Mouse (Mus musculus) limb, embryonic 12.5 days (tissue): ENCODE data around the gene Tcf23. TPM values are rescaled to one million over a fixed set of nuclear protein-coding genes. Genes with fewer than 3 reads are reported as not detected.

Source experiments
- ATAC-seq: fragments of 200-750 bp; cut with Nextera tagmentation; 2 replicates; pipeline ENCODE4 v1.8.0; 2017; ENCODE audit warnings: low read depth, moderate TSS enrichment; ENCODE audit not compliant: insufficient number of reproducible peaks, insufficient read depth, low FRiP score, low TSS enrichment
- H3K27ac ChIP-seq: fragments of 300-500 bp; sonication (generic); 2 replicates; pipeline ENCODE4 v1.5.1; 2016; ENCODE audit warnings: mild to moderate bottlenecking, moderate library complexity
- H3K27me3 ChIP-seq: fragments of 300-500 bp; sonication (generic); 2 replicates; pipeline ENCODE4 v1.6.1; 2016; ENCODE audit warnings: mild to moderate bottlenecking, moderate library complexity
- H3K36me3 ChIP-seq: fragments of 300-500 bp; sonication (generic); 2 replicates; pipeline ENCODE4 v1.6.1; 2016; ENCODE audit warnings: mild to moderate bottlenecking, moderate library complexity
- H3K4me1 ChIP-seq: fragments of 300-500 bp; sonication (generic); replicated peaks from 2 replicates; pipeline ENCODE4 v1.6.1; 2016
- H3K4me2 ChIP-seq: fragments of 300-500 bp; sonication (generic); 2 replicates; pipeline ENCODE4 v1.6.1; 2016; ENCODE audit warnings: mild to moderate bottlenecking, moderate library complexity
- H3K4me3 ChIP-seq: fragments of 300-500 bp; sonication (generic); replicated peaks from 2 replicates; pipeline ENCODE4 v1.5.1; 2016; ENCODE audit warnings: mild to moderate bottlenecking
- H3K9ac ChIP-seq: fragments of 300-500 bp; sonication (generic); replicated peaks from 2 replicates; pipeline ENCODE4 v1.6.1; 2016; ENCODE audit warnings: mild to moderate bottlenecking, moderate library complexity
- H3K9me3 ChIP-seq: fragments of 300-500 bp; sonication (generic); 2 replicates; pipeline ENCODE4 v1.6.1; 2016; ENCODE audit warnings: mild to moderate bottlenecking, moderate library complexity
- WGBS: fragments of 180-500 bp; shearing (Covaris S2); methylation state at CpG from one replicate; pipeline ENCODE4 v1.1.7; 2016; 5-methylcytosine and 5-hydroxymethylcytosine counted together
- polyA plus RNA-seq: library from polyadenylated mRNA; unstranded; fragments of >200 nt; fragmentation: Nextera tagmentation; extraction: Ambion mirVana; gene quantifications from 2 replicates; pipeline ENCODE4 v1.2.1, GENCODE M21; 2016

Tcf23 gene
- polyA plus RNA-seq, 1 experiment from 2014 or later, result not detected

GRCm38 (mm10) chr5:30960814-30961213 lies 7.6 kb upstream of the Tcf23 start:
- Histone ChIP-seq H3K4me3 (peak overlapping the region; percentile 82), H3K4me2 (peak overlapping the region; percentile 80), H3K9me3 (no peaks in the 10 kb centered on the region), H3K36me3 (peaks cover 22% of the 10 kb centered on the region), H3K4me1 (peaks cover 23% of the 10 kb centered on the region), H3K9ac (no peak overlapping the region), H3K27me3 (no peaks in the 10 kb centered on the region), H3K27ac (no peak overlapping the region)
- ATAC-seq, result no peak
- WGBS, result 85% methylated on average over 2 of the region's 2 CpGs

GRCm38 (mm10) chr5:30961545-30962505 lies 6.6 kb upstream of the Tcf23 start:
- H3K4me1 ChIP-seq, result peaks cover 23% of the 10 kb centered on the region
- H3K4me2 ChIP-seq, result no peak overlapping the region
- H3K9ac ChIP-seq, result no peak overlapping the region
- no peak for ATAC-seq
- no peak overlapping the region for H3K27ac ChIP-seq
- H3K9me3 ChIP-seq, result no peaks in the 10 kb centered on the region
- no peak overlapping the region for H3K4me3 ChIP-seq
- H3K27me3 ChIP-seq, result no peaks in the 10 kb centered on the region
- 76% methylated on average over 10 of the region's 10 CpGs for WGBS
- H3K36me3 ChIP-seq, result peaks cover 18% of the 10 kb centered on the region

DNA sequence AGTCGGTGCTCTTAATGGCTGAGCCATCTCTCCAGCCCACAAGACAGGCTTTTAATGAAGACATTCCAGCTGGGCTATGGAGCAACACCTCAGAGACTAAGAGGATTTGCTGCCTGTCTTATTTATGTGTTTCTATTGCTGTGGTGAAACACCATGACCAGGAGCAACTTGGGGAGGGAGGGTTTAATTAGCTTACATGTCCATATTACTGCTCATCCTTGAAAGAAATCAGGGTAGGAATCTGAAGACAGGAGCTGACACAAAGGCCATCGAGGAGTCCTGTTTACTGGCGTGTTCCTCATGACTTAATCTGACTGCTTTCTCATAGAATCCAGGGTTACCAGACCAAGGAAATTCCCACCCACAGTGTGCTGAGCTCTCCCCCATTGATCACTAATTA lies 4.5 kb upstream of the Tcf23 start:
- Histone ChIP-seq H3K27me3 (no peaks in the 10 kb centered on the region), H3K27ac (no peak overlapping the region), H3K36me3 (no peaks in the 10 kb centered on the region; the same call in 1 of the 2 replicates), H3K4me2 (no peak overlapping the region), H3K4me3 (no peak overlapping the region), H3K4me1 (peaks cover 6% of the 10 kb centered on the region), H3K9me3 (no peaks in the 10 kb centered on the region), H3K9ac (no peak overlapping the region)
- WGBS, result 81% methylated on average over 3 of the region's 3 CpGs
- ATAC-seq, result no peak

GRCm38 (mm10) chr5:30966189-30966588 lies 2.3 kb upstream of the Tcf23 start:
- no peak overlapping the region for H3K9ac ChIP-seq
- no peaks in the 10 kb centered on the region for H3K36me3 ChIP-seq
- H3K4me2 ChIP-seq, result no peak overlapping the region
- WGBS, result 84% methylated on average over 4 of the region's 4 CpGs
- ATAC-seq, result no peak
- no peaks in the 10 kb centered on the region for H3K9me3 ChIP-seq
- no peak overlapping the region for H3K4me3 ChIP-seq
- peaks cover 2% of the 10 kb centered on the region; the same call in 1 of the 2 replicates for H3K27me3 ChIP-seq
- H3K27ac ChIP-seq, result no peak overlapping the region
- H3K4me1 ChIP-seq, result no peaks in the 10 kb centered on the region

DNA sequence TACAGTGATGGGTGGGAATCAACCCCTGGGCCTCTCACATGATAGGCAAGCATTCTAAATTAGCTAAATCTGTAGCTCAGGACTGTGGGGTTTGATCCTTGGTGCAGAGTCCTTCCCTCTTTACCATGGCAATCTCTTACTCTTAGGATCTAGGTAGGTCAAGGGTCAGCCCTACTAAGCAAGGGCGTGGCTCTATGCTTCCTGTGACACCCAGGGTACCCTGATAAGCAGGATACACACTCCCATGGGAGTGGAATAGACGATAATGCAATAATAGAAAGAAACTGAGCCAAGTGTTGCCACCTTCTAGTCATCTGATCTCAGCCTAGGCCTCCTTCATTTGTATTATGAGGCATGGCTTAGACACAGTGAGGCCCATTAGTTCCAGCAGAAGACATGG lies 978 bp downstream of the Tcf23 start:
- 85% methylated on average over 2 of the region's 2 CpGs for WGBS
- no peak overlapping the region for H3K9ac ChIP-seq
- H3K9me3 ChIP-seq, result no peaks in the 10 kb centered on the region
- 0 out of 2 replicates have a peak, but pooled peaks cover 3% of the 10 kb centered on the region for H3K4me1 ChIP-seq
- peaks cover 2% of the 10 kb centered on the region; the same call in 1 of the 2 replicates for H3K27me3 ChIP-seq
- H3K36me3 ChIP-seq, result no peaks in the 10 kb centered on the region
- no peak overlapping the region for H3K27ac ChIP-seq
- no peak for ATAC-seq
- H3K4me2 ChIP-seq, result no peak overlapping the region
- H3K4me3 ChIP-seq, result no peak overlapping the region

DNA sequence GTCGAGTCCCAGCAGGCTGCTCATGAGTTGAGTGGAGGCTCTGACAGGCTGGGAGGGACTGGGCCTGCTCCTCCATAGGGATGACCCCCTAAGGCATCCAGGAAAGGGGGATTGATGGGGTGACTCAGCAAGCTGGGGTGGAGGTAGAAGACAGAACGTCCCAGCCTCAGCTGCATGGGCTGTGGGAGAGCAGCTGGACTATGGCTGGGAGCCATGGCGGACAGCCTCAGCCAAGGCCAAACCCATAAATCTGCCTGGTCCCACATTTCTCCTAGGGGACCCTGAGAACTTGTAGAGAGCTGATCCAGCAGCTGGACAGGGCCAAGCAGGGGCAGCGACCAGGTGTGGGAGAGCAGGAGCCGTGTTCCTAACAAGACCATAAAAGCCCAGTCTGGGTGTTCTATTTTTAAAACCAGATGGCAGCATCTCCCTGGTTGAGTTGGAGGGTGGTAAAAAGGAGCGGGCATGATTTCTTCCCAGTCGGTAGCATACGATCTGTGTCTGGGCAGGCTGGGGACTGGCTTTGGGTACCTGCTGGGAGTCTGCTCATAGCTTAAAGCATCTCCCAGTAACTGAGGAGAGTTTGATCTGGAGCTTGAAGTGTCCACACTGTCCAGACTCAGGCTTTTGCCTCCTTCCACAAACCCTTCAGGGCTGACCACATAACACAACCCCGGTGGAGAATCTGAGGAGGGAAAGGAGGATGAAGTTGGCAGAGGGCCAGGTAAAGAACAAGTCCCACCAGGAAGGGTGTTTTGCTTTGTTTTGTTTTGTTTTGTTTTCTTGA lies 6.6 kb downstream of the Tcf23 start:
- Histone ChIP-seq H3K9ac (no peak overlapping the region), H3K27me3 (peaks cover 2% of the 10 kb centered on the region; the same call in 1 of the 2 replicates), H3K4me2 (no peak overlapping the region), H3K4me1 (peaks cover 13% of the 10 kb centered on the region), H3K27ac (peak overlapping the region; percentile 59), H3K36me3 (no peaks in the 10 kb centered on the region), H3K9me3 (no peaks in the 10 kb centered on the region), H3K4me3 (no peak overlapping the region)
- 34% methylated on average over 9 of the region's 9 CpGs for WGBS
- ATAC-seq, result peak; percentile 15; the same call in 1 of the 2 replicates

DNA sequence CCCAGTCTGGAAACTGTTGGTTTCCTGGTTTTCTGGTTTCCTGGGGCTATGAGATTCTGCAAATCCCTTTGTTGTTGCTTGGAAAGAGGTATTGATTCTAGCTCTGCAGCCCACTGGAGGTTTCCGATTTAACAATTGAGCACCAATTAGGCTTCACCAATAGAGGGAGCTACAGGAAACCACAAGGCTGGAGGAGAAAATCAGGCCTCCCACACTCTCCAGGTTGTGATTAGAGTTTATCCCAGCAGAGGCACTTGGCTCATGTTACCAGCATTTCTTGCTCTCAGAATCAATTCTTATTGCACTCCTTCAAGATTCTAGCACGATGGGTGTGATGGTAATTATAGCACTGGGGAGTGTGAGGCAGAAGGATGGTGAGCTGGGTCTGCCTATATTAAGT lies 13.9 kb downstream of the Tcf23 start:
- Histone ChIP-seq H3K4me2 (no peak overlapping the region), H3K36me3 (no peaks in the 10 kb centered on the region), H3K27ac (no peak overlapping the region), H3K9me3 (no peaks in the 10 kb centered on the region), H3K4me3 (no peak overlapping the region), H3K4me1 (no peaks in the 10 kb centered on the region), H3K27me3 (no peaks in the 10 kb centered on the region), H3K9ac (no peak overlapping the region)
- 21% methylated on average over 2 of the region's 2 CpGs for WGBS
- no peak for ATAC-seq

- H3K4me1 ChIP-seq, result no peaks in the 10 kb centered on the region
- no peak for ATAC-seq
- no peak overlapping the region for H3K4me2 ChIP-seq
- H3K4me3 ChIP-seq, result no peak overlapping the region
- no peaks in the 10 kb centered on the region for H3K27me3 ChIP-seq
- no peak overlapping the region for H3K27ac ChIP-seq
- H3K36me3 ChIP-seq, result no peaks in the 10 kb centered on the region
- H3K9me3 ChIP-seq, result no peaks in the 10 kb centered on the region
- H3K9ac ChIP-seq, result no peak overlapping the region
- 77% methylated on average over 5 of the region's 5 CpGs for WGBS
Observed at GRCm38 (mm10) chr5:30992980-30993676, 24.7 kb downstream of the Tcf23 start.

DNA sequence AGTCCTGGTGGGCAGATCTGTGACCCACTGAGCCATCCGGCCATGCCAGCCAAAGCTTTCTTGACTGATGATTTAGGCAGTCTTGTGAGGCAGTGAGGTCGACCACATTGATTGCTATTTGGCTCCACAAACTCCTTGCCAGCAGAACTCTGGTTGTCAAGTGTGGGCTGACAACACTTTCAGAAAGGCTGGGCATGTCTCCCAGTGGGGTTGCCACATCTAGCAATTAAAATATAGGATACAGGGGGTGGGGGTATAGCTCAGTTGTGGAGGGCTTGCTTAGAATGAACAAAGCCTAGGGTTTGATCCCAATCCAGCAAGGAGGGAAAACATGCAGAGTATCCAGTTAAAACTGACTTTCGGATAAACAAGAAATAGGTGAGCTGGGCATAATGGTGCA lies 25.6 kb downstream of the Tcf23 start:
- 72% methylated on average over 3 of the region's 3 CpGs for WGBS
- Histone ChIP-seq H3K4me2 (no peak overlapping the region), H3K27ac (no peak overlapping the region), H3K4me1 (no peaks in the 10 kb centered on the region), H3K4me3 (no peak overlapping the region), H3K9me3 (no peaks in the 10 kb centered on the region), H3K9ac (no peak overlapping the region), H3K36me3 (no peaks in the 10 kb centered on the region), H3K27me3 (no peaks in the 10 kb centered on the region)
- no peak for ATAC-seq

- 70% methylated on average over 11 of the region's 11 CpGs for WGBS
- Histone ChIP-seq H3K9me3 (no peaks in the 10 kb centered on the region), H3K27ac (no peak overlapping the region), H3K36me3 (no peaks in the 10 kb centered on the region), H3K4me2 (no peak overlapping the region), H3K4me3 (no peak overlapping the region), H3K4me1 (no peaks in the 10 kb centered on the region), H3K9ac (no peak overlapping the region), H3K27me3 (no peaks in the 10 kb centered on the region)
- no peak for ATAC-seq
Observed at GRCm38 (mm10) chr5:30994910-30995635, 26.6 kb downstream of the Tcf23 start.
